Mouse (Mus musculus) midbrain, postnatal 0 days (tissue): Measurements from ENCODE around the gene Ankrd27. TPM values are rescaled to one million over a fixed set of nuclear protein-coding genes. Genes with fewer than 3 reads are reported as not detected.

Experiments used
- ATAC-seq: fragments of 200-750 bp; cut with Nextera tagmentation; 2 replicates; pipeline ENCODE4 v1.8.0; 2017; ENCODE audit warnings: moderate number of reproducible peaks, mild to moderate bottlenecking, moderate TSS enrichment, moderate library complexity; ENCODE audit not compliant: low FRiP score
- DNase-seq: peaks from one replicate; pipeline ENCODE4 v3.0.0-alpha.2; 2015; ENCODE audit warnings: low spot score
- H3K27ac ChIP-seq: fragments of 300-500 bp; sonication (generic); 2 replicates; pipeline ENCODE4 v1.5.1; 2014; ENCODE audit warnings: low read depth, mild to moderate bottlenecking, low read length, mixed read lengths
- H3K27me3 ChIP-seq: fragments of 300-500 bp; sonication (generic); 2 replicates; pipeline ENCODE4 v1.6.1; 2014; ENCODE audit warnings: low read length, control low read depth, mixed read lengths; ENCODE audit not compliant: insufficient read depth
- H3K36me3 ChIP-seq: fragments of 300-500 bp; sonication (generic); 2 replicates; pipeline ENCODE4 v1.6.1; 2014; ENCODE audit warnings: low read length, control low read depth, mixed read lengths; ENCODE audit not compliant: insufficient read depth
- H3K4me1 ChIP-seq: fragments of 300-500 bp; sonication (generic); 2 replicates; pipeline ENCODE4 v1.6.1; 2014; ENCODE audit warnings: mild to moderate bottlenecking, control low read depth, antibody characterized with exemption, low read length, mixed read lengths; ENCODE audit not compliant: insufficient read depth
- H3K4me2 ChIP-seq: fragments of 300-500 bp; sonication (generic); 2 replicates; pipeline ENCODE4 v1.6.1; 2014; ENCODE audit warnings: low read depth, mild to moderate bottlenecking, low read length, mixed read lengths; ENCODE audit not compliant: poor library complexity, severe bottlenecking
- H3K4me3 ChIP-seq: fragments of 300-500 bp; sonication (generic); 2 replicates; pipeline ENCODE4 v1.5.1; 2014; ENCODE audit warnings: low read depth, mild to moderate bottlenecking, low read length, moderate library complexity
- H3K9ac ChIP-seq: fragments of 300-500 bp; sonication (generic); replicated peaks from 2 replicates; pipeline ENCODE4 v1.6.1; 2014; ENCODE audit warnings: mild to moderate bottlenecking, low read length, moderate library complexity, mixed read lengths; ENCODE audit not compliant: poor library complexity, severe bottlenecking
- H3K9me3 ChIP-seq: fragments of 300-500 bp; sonication (generic); 2 replicates; pipeline ENCODE4 v1.6.1; 2016; ENCODE audit warnings: low read length, control low read depth
- CTCF ChIP-seq: IDR thresholded peaks from 2 replicates; pipeline ENCODE4 v1.5.1; 2016; ENCODE audit warnings: antibody characterized with exemption, mild to moderate bottlenecking
- WGBS: fragments of 180-500 bp; shearing (Covaris S2); extraction: QIAGEN DNeasy Blood & Tissue Kit; methylation state at CpG from one replicate; pipeline ENCODE4 v1.1.7; 2014; 5-methylcytosine and 5-hydroxymethylcytosine counted together
- polyA plus RNA-seq: library from polyadenylated mRNA; unstranded; fragments of >200 nt; fragmentation: Nextera tagmentation; extraction: Ambion mirVana; gene quantifications from 2 replicates; pipeline ENCODE4 v1.2.1, GENCODE M21; 2015
- total RNA-seq: library from RNA; depleted of rRNA; stranded (reverse); fragments of >200 nt; gene quantifications from 2 replicates; pipeline ENCODE4 v1.2.3, GENCODE M21; 2014

Ankrd27 gene
- total and polyA plus RNA-seq, 2 experiments from 2014 or later = 11.9 to 17.9 TPM

DNA sequence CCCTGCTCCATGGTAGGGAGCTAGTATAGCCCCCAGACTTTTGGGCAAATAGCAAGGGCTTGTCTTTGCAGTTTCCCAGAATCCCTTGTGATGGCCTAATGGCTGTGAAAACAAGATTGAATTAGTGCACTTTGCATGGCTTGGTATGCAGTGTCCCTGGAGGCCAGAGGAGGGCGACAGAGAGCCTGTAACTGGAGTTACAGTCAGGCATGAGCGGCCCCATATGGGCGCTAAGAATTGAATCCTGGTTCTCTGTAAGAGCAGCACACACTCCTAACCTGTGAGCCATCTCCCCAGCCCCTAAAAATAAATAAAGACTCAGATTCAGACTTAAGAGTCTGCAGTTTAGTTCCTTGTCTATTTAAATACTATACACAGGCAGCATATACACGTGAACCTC lies 6.2 kb upstream of the Ankrd27 start:
- TF ChIP-seq CTCF = peak; percentile 66
- Histone ChIP-seq H3K4me2 (no peak overlapping the region), H3K27me3 (peaks cover 28% of the 10 kb centered on the region), H3K36me3 (no peaks in the 10 kb centered on the region), H3K9ac (no peak overlapping the region), H3K27ac (no peak overlapping the region), H3K4me1 (no peaks in the 10 kb centered on the region), H3K4me3 (no peak overlapping the region), H3K9me3 (no peaks in the 10 kb centered on the region)
- ATAC-seq (no peak), DNase-seq (peak; percentile 32)
- 31% methylated on average over 4 of the region's 4 CpGs for WGBS

DNA sequence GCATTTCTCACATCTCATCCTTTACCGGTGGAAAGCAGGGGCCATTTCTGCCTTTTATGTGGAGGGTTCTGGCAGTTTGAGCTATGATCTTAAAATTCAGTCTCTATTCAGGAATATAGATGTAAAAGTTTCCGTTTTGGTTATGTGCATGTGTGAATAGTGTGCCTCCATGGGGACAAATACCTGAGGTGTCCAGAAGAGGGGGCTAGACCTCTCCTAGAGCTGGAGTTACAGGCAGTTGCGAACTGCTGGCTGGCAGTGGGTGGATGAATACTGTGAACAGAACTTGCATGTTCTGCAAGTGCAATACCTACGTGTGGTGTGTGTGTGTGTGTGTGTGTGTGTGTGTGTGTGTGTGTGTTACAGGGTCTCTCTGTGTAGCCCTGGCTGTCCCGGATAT lies 3.3 kb upstream of the Ankrd27 start:
- WGBS = 77% methylated on average over 5 of the region's 5 CpGs
- TF ChIP-seq CTCF = peak; percentile 33
- H3K4me1 ChIP-seq = peaks cover 8% of the 10 kb centered on the region
- no peaks in the 10 kb centered on the region for H3K9me3 ChIP-seq
- no peak for ATAC-seq
- peaks cover 30% of the 10 kb centered on the region for H3K27me3 ChIP-seq
- no peak overlapping the region for H3K27ac ChIP-seq
- no peak overlapping the region for H3K4me3 ChIP-seq
- H3K9ac ChIP-seq = no peak overlapping the region
- no peaks in the 10 kb centered on the region for H3K36me3 ChIP-seq
- no peak for DNase-seq
- no peak overlapping the region for H3K4me2 ChIP-seq

DNA sequence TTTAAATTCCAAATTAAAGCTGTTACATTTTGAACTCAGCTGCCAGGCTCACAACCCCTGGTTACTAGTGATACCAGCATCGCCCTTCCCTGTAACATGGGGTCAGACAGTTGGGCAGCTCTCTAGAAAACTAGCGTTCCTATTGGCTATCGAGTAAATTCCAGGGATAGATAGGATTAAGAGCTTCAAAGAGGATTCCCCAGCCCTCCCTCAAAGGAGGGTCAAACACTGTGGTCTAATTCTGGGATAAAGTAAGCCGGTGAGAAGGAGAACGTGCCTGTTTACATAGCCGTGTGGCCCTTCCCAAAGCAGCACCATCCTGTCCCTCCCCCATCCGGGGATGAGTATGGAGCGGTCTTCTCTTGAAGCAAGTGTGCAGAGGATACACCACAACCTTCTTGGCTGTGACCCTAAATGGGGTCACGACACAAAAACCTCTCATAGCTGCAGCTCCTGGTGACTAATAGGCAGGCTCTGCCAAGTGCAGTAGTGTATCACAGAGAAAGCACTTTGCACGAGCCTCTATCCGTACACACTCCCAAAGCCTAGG lies 2.5 kb upstream of the Ankrd27 start:
- WGBS = 11% methylated on average over 11 of the region's 11 CpGs
- Histone ChIP-seq H3K27me3 (peaks cover 30% of the 10 kb centered on the region), H3K4me3 (no peak overlapping the region)

DNA sequence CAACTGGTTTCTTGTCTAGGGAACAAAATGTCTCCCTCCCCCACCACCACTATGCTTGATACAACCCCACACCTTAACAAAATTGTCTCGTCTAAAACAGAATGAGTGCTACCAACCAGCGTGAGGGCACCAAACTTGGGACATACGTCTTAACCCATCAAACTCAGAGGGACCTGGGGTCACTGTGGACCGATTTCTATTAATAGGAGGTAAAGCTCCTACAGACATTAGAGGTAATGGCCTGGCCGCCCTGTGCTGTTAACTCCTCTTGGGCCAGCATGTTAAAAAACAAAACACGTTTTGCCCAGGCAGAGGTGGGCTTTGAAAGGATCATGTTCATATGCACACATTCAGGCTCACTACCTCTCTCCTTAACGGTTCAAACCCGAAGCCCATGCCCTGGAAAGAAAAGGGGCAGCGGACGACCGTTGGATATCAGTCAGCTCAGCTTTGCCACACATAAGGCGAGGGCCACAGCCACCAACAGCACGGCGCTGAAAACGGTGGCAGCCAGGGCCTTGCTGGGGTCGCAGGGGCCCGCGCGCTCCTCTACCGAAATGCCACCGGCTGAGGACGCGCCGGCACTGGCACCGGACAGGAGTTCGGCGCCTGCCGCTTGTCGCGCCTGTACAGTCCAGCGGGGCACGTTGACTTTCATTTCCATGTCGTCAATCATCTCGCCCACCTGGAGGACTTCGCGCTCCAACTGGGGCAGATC lies 1.8 kb upstream of the Ankrd27 start:
- Histone ChIP-seq H3K4me2 (peak overlapping the region; percentile 77), H3K36me3 (no peaks in the 10 kb centered on the region), H3K4me1 (peaks cover 8% of the 10 kb centered on the region), H3K27ac (no peak overlapping the region), H3K4me3 (peak overlapping the region; percentile 87), H3K9ac (no peak overlapping the region), H3K9me3 (no peaks in the 10 kb centered on the region), H3K27me3 (peaks cover 30% of the 10 kb centered on the region)
- 2% methylated on average over 35 of the region's 36 CpGs for WGBS
- no peak for TF ChIP-seq CTCF
- ATAC-seq (no peak), DNase-seq (no peak)

More for the DNA sequence above, 2.5 kb upstream of the Ankrd27 start:
- TF ChIP-seq CTCF = no peak
- Histone ChIP-seq H3K4me2 (no peak overlapping the region), H3K4me1 (peaks cover 8% of the 10 kb centered on the region), H3K9me3 (no peaks in the 10 kb centered on the region), H3K9ac (no peak overlapping the region), H3K27ac (no peak overlapping the region), H3K36me3 (no peaks in the 10 kb centered on the region)
- no peak for ATAC-seq
- DNase-seq = no peak

DNA sequence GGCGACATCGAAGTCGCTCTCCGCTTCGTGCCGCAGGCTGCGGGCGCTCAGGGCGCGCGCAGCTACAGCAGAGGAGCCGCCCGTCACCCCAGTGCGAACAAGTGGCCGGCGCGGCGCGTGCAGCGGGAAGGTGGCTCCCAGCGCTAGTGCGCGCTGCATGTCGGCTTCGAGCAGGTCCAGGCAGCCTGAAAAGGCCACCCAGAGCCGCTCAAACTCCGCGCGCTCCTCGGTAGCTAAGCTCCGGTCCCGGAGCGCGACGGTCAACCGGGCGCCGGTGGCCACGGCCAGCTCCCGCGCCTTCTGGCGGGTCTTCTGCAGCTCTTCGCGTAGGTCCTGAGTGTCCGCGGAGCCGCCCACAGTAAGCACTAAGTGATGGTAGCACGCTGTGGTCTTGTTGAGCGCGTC lies 1.3 kb upstream of the Ankrd27 start:
- DNase-seq (peak; percentile 10), ATAC-seq (no peak)
- peaks cover 8% of the 10 kb centered on the region for H3K4me1 ChIP-seq
- H3K9me3 ChIP-seq = no peaks in the 10 kb centered on the region
- peak overlapping the region; percentile 87 for H3K4me3 ChIP-seq
- peaks cover 30% of the 10 kb centered on the region for H3K27me3 ChIP-seq
- no peak for TF ChIP-seq CTCF
- no peaks in the 10 kb centered on the region for H3K36me3 ChIP-seq
- WGBS = under 1% methylated on average over 50 of the region's 50 CpGs
- H3K9ac ChIP-seq = no peak overlapping the region; the same call in 1 of the 2 replicates
- no peak overlapping the region for H3K27ac ChIP-seq
- peak overlapping the region; percentile 77 for H3K4me2 ChIP-seq
